Mouse (Mus musculus): ENCODE measurements around the gene Itpr1. TPM values are rescaled to one million over a fixed set of nuclear protein-coding genes. Genes with fewer than 3 reads are reported as not detected.
A peak's percentile ranks its signal among the peaks of the same experiment; 100 is the strongest.

Gene Itpr1
- polyA plus RNA-seq, 1 experiment from 2014 or later: 5.5 TPM

DNA sequence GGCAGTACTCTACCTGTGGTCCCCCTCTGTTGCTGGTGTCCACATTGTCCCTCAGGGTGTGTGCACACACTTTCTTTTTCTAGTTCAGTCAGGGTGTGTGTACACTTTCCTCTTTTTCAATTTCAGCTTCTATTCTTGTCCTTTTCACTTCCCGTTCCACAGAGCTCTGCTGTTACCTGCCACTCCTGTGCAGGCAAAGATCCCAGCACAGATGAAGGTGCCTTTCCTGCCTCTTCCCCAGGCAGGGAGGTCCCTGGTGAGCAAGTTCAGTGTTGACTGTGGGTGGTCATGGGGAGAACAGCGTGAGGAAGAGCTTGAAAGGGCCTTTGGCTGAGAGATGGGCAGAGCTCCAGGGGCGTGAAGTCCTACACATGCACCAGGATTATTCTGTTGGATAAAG is 76.1 kb downstream of the Itpr1 start:
- no peaks in the 10 kb centered on the region for H3K9me3 ChIP-seq (ENCODE audit: control insufficient read depth, low read length)
- H3K9ac ChIP-seq (replicated peaks; ENCODE audit: low read length): no peak overlapping the region
- no peak overlapping the region for H3K4me2 ChIP-seq (ENCODE audit: low read length)
- DNase-seq: no peak
- no peak overlapping the region for H3K4me3 ChIP-seq (replicated peaks; ENCODE audit: low read depth, low read length)
- no peak overlapping the region for H3K27ac ChIP-seq (replicated peaks; ENCODE audit: low read depth, low read length)
- no peaks in the 10 kb centered on the region for H3K36me3 ChIP-seq (ENCODE audit: control insufficient read depth, insufficient read depth, low read length)
- ATAC-seq (ENCODE audit: low FRiP score, low TSS enrichment): no peak
- H3K4me1 ChIP-seq (ENCODE audit: control insufficient read depth, insufficient read depth, low read length): no peaks in the 10 kb centered on the region
- WGBS: 72% methylated on average over 3 of the region's 3 CpGs
- no peaks in the 10 kb centered on the region for H3K27me3 ChIP-seq (ENCODE audit: control insufficient read depth, insufficient read depth, low read length)

DNA sequence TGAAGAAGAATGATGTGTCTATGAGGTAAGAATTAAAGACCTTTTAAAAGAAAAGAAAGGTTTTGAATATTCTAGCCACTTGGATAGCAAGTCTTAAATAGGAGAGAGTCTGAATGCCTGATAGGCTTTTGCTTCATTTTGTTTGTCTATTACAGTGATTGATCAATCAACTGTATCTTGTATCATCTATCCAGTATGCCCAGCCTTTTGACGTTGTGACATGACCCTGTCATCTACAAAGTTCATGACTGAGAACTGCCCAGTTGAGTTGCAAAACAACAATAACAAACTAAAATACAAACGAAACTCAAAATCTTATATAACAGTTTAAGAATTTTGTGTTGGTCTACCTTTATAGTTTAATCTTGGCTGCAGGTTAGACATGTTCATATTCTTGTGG is 78.1 kb downstream of the Itpr1 start:
- ATAC-seq (ENCODE audit: low FRiP score, low TSS enrichment) (no peak), DNase-seq (no peak)
- 87% methylated on average over 2 of the region's 2 CpGs for WGBS
- Histone ChIP-seq H3K9me3 (ENCODE audit: control insufficient read depth, low read length) (no peaks in the 10 kb centered on the region), H3K4me2 (ENCODE audit: low read length) (no peak overlapping the region), H3K36me3 (ENCODE audit: control insufficient read depth, insufficient read depth, low read length) (no peaks in the 10 kb centered on the region), H3K9ac (replicated peaks; ENCODE audit: low read length) (no peak overlapping the region), H3K27ac (replicated peaks; ENCODE audit: low read depth, low read length) (no peak overlapping the region), H3K4me3 (replicated peaks; ENCODE audit: low read depth, low read length) (no peak overlapping the region), H3K4me1 (ENCODE audit: control insufficient read depth, insufficient read depth, low read length) (no peaks in the 10 kb centered on the region), H3K27me3 (ENCODE audit: control insufficient read depth, insufficient read depth, low read length) (no peaks in the 10 kb centered on the region)

DNA sequence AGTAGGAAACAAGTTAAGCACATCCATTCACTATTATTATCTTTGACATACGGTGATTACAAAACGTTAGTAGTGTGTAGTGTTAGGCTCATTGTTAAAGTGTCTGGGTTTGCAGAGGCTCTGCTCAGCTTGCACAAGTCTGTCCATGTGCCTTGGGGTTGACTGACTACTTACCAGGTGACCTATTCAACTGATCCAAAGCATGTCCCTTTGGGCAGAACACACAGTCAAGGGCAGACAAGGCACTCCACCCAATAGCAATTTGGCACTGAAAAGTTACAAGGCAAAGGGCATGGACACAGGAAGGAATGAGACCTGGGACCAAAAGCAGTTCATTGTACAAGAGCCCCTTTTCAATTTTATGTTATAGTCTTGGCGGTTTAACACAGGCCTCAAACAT is 78.7 kb downstream of the Itpr1 start:
- ATAC-seq (ENCODE audit: low FRiP score, low TSS enrichment) (no peak), DNase-seq (no peak)
- no peaks in the 10 kb centered on the region for H3K36me3 ChIP-seq (ENCODE audit: control insufficient read depth, insufficient read depth, low read length)
- H3K4me1 ChIP-seq (ENCODE audit: control insufficient read depth, insufficient read depth, low read length): no peaks in the 10 kb centered on the region
- H3K9ac ChIP-seq (replicated peaks; ENCODE audit: low read length): no peak overlapping the region
- WGBS: 93% methylated on average over 3 of the region's 3 CpGs
- H3K4me2 ChIP-seq (ENCODE audit: low read length): no peak overlapping the region
- H3K9me3 ChIP-seq (ENCODE audit: control insufficient read depth, low read length): no peaks in the 10 kb centered on the region
- no peak overlapping the region for H3K4me3 ChIP-seq (replicated peaks; ENCODE audit: low read depth, low read length)
- no peaks in the 10 kb centered on the region for H3K27me3 ChIP-seq (ENCODE audit: control insufficient read depth, insufficient read depth, low read length)
- H3K27ac ChIP-seq (replicated peaks; ENCODE audit: low read depth, low read length): no peak overlapping the region

DNA sequence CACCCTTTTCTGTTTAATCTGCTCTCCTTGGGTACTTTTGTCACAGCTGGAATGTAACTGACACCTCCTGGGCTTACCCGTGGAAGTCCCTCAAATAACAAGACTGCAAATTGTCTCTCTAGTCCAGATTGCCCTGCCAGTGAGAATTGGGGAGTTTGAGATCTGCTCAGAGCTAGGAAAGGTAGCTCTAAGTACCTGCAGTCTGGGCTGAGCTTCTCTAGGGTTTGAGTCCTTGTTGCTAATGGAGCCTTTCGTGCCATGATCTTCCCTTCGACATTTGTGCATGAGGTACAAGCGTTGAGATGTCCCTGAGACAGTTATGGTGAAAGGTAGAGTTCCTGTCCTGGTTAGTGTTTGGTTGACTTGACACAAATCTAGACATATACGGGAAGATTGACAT is 89.0 kb downstream of the Itpr1 start:
- no peaks in the 10 kb centered on the region for H3K4me1 ChIP-seq (ENCODE audit: control insufficient read depth, insufficient read depth, low read length)
- no peak overlapping the region for H3K4me2 ChIP-seq (ENCODE audit: low read length)
- ATAC-seq (ENCODE audit: low FRiP score, low TSS enrichment) (no peak), DNase-seq (no peak)
- H3K9me3 ChIP-seq (ENCODE audit: control insufficient read depth, low read length): no peaks in the 10 kb centered on the region
- no peaks in the 10 kb centered on the region for H3K36me3 ChIP-seq (ENCODE audit: control insufficient read depth, insufficient read depth, low read length)
- WGBS: 85% methylated on average over 5 of the region's 5 CpGs
- H3K9ac ChIP-seq (replicated peaks; ENCODE audit: low read length): no peak overlapping the region
- H3K27me3 ChIP-seq (ENCODE audit: control insufficient read depth, insufficient read depth, low read length): no peaks in the 10 kb centered on the region
- H3K27ac ChIP-seq (replicated peaks; ENCODE audit: low read depth, low read length): no peak overlapping the region
- H3K4me3 ChIP-seq (replicated peaks; ENCODE audit: low read depth, low read length): no peak overlapping the region

DNA sequence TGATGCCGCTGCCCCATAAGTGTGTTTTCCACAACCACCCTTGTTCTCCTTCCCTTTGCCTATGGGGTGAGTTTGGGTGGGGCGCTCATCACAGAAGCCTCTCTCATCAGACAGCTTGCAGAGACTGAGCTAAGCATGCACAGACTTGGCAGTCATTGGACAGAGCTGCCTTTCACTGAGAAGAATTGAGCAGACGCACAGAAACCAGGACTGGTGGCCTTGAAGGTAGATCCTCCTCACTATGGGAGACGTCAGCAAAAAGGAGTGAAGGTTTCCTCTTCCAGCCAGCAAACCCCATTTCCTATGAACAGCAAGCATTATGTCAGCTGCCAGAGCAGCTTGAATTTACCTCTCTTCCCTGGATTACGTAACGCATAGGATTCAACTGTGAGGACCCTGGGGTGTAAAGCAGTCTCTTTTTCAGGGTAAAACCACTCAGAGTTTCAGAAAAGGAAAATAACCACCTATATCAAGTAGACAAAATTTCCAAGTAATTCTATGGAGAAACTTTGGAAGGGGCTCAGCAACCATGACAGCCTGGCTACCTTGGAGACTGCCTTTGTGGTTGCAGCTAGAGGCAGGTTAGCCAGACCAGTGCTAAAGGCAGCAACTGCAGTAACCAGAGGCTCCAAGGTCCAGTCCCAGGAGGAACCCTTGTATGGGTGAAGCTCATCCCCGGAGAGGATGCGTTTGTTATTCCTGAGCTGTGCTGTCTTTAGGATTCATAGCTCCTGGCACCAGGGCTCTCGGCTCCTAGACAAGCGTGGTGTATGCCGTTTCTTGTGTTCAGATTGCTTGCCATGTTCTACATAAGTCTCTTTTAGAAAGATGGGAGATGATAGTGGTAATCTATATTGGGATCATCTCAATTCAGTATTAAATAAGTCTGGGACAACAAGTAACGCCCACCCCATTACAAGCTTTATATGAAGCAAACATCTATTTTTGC is 91.0 kb downstream of the Itpr1 start:
- Histone ChIP-seq H3K9me3 (ENCODE audit: control insufficient read depth, low read length) (no peaks in the 10 kb centered on the region), H3K27me3 (ENCODE audit: control insufficient read depth, insufficient read depth, low read length) (no peaks in the 10 kb centered on the region), H3K27ac (replicated peaks; ENCODE audit: low read depth, low read length) (no peak overlapping the region), H3K4me3 (replicated peaks; ENCODE audit: low read depth, low read length) (no peak overlapping the region), H3K4me2 (ENCODE audit: low read length) (no peak overlapping the region), H3K9ac (replicated peaks; ENCODE audit: low read length) (no peak overlapping the region), H3K36me3 (ENCODE audit: control insufficient read depth, insufficient read depth, low read length) (no peaks in the 10 kb centered on the region), H3K4me1 (ENCODE audit: control insufficient read depth, insufficient read depth, low read length) (no peaks in the 10 kb centered on the region)
- WGBS: 92% methylated on average over 12 of the region's 12 CpGs
- ATAC-seq (ENCODE audit: low FRiP score, low TSS enrichment) (no peak), DNase-seq (no peak)

DNA sequence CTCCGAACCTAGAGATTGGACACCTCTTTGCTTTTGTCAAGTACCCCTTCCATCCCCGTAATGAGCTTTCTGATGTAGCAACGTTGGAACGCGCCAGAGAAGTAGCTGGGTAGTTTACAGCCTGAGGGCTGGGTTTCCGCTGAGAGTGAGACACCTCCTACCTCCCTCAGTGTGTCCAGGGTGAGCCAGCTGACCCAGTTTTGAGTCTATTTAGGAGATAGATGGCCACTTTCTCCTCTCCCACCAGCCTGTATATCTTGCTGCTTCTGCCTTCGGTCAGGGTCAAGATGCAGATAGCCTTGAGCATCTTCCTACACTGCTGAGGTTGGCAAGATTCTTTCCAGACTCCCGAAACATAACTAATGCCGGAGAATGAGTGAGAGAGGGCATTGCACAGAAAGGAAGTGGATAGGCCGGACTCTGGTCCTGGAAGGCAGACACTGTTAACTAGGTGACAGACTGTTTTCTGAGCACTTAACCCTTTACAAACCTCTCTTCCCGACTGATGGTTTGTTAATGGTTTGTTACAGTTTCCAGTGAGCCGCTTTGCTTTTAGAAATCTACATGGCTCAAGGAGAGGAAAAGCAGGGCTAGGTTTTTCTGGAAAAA is 92.4 kb downstream of the Itpr1 start:
- peak; percentile 19 for DNase-seq

DNA sequence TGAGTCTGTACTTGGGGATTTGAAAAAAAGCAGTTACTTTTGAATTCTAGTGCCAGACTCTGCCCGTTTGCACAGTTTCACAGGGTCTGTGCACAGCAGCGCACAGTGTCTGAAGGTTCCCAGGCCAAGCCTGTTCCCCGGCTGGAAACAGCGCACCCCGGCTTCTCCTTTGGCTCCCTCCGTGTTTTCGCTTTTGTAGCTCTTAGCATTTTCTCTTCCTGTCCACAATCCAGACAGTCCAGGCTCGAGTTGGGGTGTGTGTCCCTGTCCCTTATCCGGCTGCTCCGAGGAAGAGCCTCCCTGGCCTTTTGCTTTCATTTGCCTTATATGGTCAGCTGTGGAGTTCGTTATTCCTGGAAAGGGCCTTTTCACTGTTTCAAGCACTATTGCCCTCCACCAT is 93.3 kb downstream of the Itpr1 start:
- Histone ChIP-seq H3K9ac (replicated peaks; ENCODE audit: low read length) (no peak overlapping the region), H3K4me3 (replicated peaks; ENCODE audit: low read depth, low read length) (no peak overlapping the region), H3K27me3 (ENCODE audit: control insufficient read depth, insufficient read depth, low read length) (no peaks in the 10 kb centered on the region), H3K9me3 (ENCODE audit: control insufficient read depth, low read length) (no peaks in the 10 kb centered on the region), H3K36me3 (ENCODE audit: control insufficient read depth, insufficient read depth, low read length) (no peaks in the 10 kb centered on the region), H3K27ac (replicated peaks; ENCODE audit: low read depth, low read length) (no peak overlapping the region), H3K4me2 (ENCODE audit: low read length) (no peak overlapping the region), H3K4me1 (ENCODE audit: control insufficient read depth, insufficient read depth, low read length) (no peaks in the 10 kb centered on the region; the same call in 1 of the 2 replicates)
- DNase-seq (no peak), ATAC-seq (ENCODE audit: low FRiP score, low TSS enrichment) (no peak)
- 77% methylated on average over 11 of the region's 11 CpGs for WGBS

More for the DNA sequence above, 92.4 kb downstream of the Itpr1 start:
- ATAC-seq (ENCODE audit: low FRiP score, low TSS enrichment): no peak
- H3K27me3 ChIP-seq (ENCODE audit: control insufficient read depth, insufficient read depth, low read length): no peaks in the 10 kb centered on the region
- no peaks in the 10 kb centered on the region; the same call in 1 of the 2 replicates for H3K4me1 ChIP-seq (ENCODE audit: control insufficient read depth, insufficient read depth, low read length)
- H3K4me3 ChIP-seq (replicated peaks; ENCODE audit: low read depth, low read length): no peak overlapping the region
- no peak overlapping the region for H3K4me2 ChIP-seq (ENCODE audit: low read length)
- H3K36me3 ChIP-seq (ENCODE audit: control insufficient read depth, insufficient read depth, low read length): no peaks in the 10 kb centered on the region
- no peak overlapping the region for H3K27ac ChIP-seq (replicated peaks; ENCODE audit: low read depth, low read length)
- WGBS: 85% methylated on average over 12 of the region's 12 CpGs
- no peak overlapping the region for H3K9ac ChIP-seq (replicated peaks; ENCODE audit: low read length)
- H3K9me3 ChIP-seq (ENCODE audit: control insufficient read depth, low read length): no peaks in the 10 kb centered on the region

DNA sequence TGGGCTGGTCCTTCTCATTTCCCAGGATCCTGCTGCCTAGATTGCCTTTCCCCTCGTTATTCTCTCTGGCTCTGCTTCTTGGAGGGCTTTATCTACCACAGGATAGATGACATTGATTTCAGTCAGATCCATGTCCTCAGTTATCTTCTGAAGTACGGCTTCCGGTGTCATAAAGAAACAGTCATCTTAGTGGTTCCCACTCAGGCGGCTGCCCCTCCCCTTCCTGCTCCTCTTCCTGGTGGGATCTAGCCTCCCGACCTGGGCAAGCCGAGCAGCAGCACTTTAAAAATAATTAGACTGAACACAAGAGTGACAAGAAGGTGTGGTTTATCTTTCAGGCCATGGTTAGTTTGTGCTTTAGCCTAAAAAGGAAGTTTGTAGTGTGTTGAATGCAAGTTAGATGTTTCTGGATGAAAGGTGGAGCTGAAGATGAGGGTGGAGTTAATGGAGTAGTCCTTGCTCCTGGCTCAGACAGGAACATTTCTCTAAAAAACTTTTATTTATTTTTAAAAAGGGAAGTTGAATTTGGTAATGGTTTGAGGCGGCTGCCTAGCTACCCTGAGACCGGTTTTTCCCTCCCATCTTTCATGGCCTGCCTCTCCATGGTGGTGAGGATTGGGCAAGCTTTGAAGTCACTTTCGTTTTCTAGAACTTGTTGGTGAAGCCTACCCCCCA is 94.2 kb downstream of the Itpr1 start:
- H3K9ac ChIP-seq (replicated peaks; ENCODE audit: low read length): no peak overlapping the region
- ATAC-seq (ENCODE audit: low FRiP score, low TSS enrichment) (no peak), DNase-seq (no peak)
- H3K4me1 ChIP-seq (ENCODE audit: control insufficient read depth, insufficient read depth, low read length): no peaks in the 10 kb centered on the region; the same call in 1 of the 2 replicates
- no peak overlapping the region for H3K4me3 ChIP-seq (replicated peaks; ENCODE audit: low read depth, low read length)
- no peak overlapping the region for H3K4me2 ChIP-seq (ENCODE audit: low read length)
- H3K9me3 ChIP-seq (ENCODE audit: control insufficient read depth, low read length): no peaks in the 10 kb centered on the region
- 81% methylated on average over 9 of the region's 9 CpGs for WGBS
- H3K27ac ChIP-seq (replicated peaks; ENCODE audit: low read depth, low read length): no peak overlapping the region
- H3K36me3 ChIP-seq (ENCODE audit: control insufficient read depth, insufficient read depth, low read length): no peaks in the 10 kb centered on the region
- no peaks in the 10 kb centered on the region for H3K27me3 ChIP-seq (ENCODE audit: control insufficient read depth, insufficient read depth, low read length)
